Mouse (Mus musculus): ENCODE measurements around the gene Tram2. TPM values are rescaled to one million over a fixed set of nuclear protein-coding genes. Genes with fewer than 3 reads are reported as not detected.

The Tram2 gene
- polyA plus RNA-seq, 1 experiment from 2014 or later: 2.8 TPM

DNA sequence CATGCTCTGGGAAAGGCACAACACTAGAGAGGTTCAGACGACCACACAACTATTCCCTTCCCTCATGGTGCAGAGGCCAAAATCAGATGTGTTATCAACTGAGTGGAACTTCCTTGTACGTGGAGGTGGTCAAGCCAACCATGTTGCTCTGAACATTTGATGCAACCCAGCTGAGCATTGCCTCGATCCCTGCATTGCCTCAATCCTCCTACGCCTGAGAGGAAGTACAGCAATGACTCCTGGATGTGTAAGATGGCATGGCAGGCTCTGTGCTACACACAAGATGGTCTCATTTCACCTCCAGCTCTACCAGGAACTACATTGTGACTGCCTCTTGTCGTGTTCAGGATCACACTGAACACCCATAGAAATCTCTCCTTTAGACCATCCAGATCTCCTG, 30.0 kb downstream of the Tram2 start:
- no peak overlapping the region for H3K27ac ChIP-seq
- DNase-seq (ENCODE audit: low spot score) (no peak), ATAC-seq (ENCODE audit: low FRiP score) (no peak)
- 94% methylated on average over 5 of the region's 5 CpGs for WGBS
- no peak overlapping the region for H3K4me3 ChIP-seq (replicated peaks; ENCODE audit: low read length)
- no peaks in the 10 kb centered on the region for H3K36me3 ChIP-seq (replicated peaks; ENCODE audit: control insufficient read depth, insufficient read depth)
- no peak overlapping the region for H3K9ac ChIP-seq
- H3K9me3 ChIP-seq (ENCODE audit: control insufficient read depth, low read length): no peaks in the 10 kb centered on the region
- H3K4me1 ChIP-seq (replicated peaks; ENCODE audit: control insufficient read depth, insufficient read depth, low read length): peaks cover 13% of the 10 kb centered on the region; the same call in 1 of the 2 replicates
- H3K27me3 ChIP-seq (ENCODE audit: control insufficient read depth, insufficient read depth, low read length): no peaks in the 10 kb centered on the region
- H3K4me2 ChIP-seq (replicated peaks): no peak overlapping the region

DNA sequence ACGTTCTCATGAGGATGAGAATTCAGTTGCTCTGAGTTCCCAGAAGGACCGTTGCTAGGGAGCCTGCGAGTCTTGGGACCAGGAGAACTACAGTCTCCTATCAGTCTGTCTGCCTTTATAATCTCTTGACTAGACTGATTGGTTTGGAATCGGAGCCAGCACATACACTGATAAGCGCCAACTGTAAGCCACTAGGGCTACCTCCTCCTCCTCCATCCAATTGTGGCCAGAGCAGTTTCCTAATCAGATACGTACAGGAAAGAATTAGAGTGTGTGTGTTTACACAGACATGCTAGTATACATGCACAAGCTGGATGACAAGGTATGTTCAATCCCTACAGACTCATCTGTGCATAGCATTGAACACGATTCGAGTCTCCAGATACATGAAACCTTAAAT, 30.6 kb downstream of the Tram2 start:
- WGBS: 87% methylated on average over 8 of the region's 8 CpGs
- Histone ChIP-seq H3K27ac (no peak overlapping the region), H3K27me3 (ENCODE audit: control insufficient read depth, insufficient read depth, low read length) (no peaks in the 10 kb centered on the region), H3K4me3 (replicated peaks; ENCODE audit: low read length) (no peak overlapping the region), H3K36me3 (replicated peaks; ENCODE audit: control insufficient read depth, insufficient read depth) (no peaks in the 10 kb centered on the region), H3K9me3 (ENCODE audit: control insufficient read depth, low read length) (no peaks in the 10 kb centered on the region), H3K4me2 (replicated peaks) (no peak overlapping the region), H3K4me1 (replicated peaks; ENCODE audit: control insufficient read depth, insufficient read depth, low read length) (peaks cover 13% of the 10 kb centered on the region; the same call in 1 of the 2 replicates), H3K9ac (no peak overlapping the region)
- ATAC-seq (ENCODE audit: low FRiP score) (no peak), DNase-seq (ENCODE audit: low spot score) (no peak)

DNA sequence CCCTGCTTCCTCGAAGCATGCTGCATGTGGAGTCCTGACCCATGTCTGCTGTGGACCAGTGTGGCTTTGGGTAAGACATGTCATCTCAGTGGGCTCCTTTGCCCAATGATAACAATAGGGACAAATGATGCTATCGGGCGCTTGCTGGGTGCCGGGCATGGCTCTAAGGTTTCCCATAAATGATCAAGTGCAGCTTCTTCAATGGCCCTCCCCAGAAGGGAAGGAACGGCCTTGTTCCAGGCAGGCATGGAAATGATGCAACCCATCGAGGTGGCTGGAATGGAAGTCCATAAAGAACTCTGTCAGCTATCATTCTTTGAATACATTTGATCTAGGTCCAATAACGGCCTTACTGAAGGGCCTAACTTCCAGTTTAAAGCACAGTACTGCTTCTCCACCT, 36.6 kb downstream of the Tram2 start:
- Histone ChIP-seq H3K9ac (no peak overlapping the region), H3K4me2 (replicated peaks) (no peak overlapping the region), H3K4me1 (replicated peaks; ENCODE audit: control insufficient read depth, insufficient read depth, low read length) (no peaks in the 10 kb centered on the region), H3K27me3 (ENCODE audit: control insufficient read depth, insufficient read depth, low read length) (no peaks in the 10 kb centered on the region), H3K4me3 (replicated peaks; ENCODE audit: low read length) (no peak overlapping the region), H3K36me3 (replicated peaks; ENCODE audit: control insufficient read depth, insufficient read depth) (no peaks in the 10 kb centered on the region), H3K9me3 (ENCODE audit: control insufficient read depth, low read length) (no peaks in the 10 kb centered on the region), H3K27ac (no peak overlapping the region)
- WGBS: 88% methylated on average over 7 of the region's 7 CpGs
- ATAC-seq (ENCODE audit: low FRiP score): no peak
- DNase-seq (ENCODE audit: low spot score): no peak

DNA sequence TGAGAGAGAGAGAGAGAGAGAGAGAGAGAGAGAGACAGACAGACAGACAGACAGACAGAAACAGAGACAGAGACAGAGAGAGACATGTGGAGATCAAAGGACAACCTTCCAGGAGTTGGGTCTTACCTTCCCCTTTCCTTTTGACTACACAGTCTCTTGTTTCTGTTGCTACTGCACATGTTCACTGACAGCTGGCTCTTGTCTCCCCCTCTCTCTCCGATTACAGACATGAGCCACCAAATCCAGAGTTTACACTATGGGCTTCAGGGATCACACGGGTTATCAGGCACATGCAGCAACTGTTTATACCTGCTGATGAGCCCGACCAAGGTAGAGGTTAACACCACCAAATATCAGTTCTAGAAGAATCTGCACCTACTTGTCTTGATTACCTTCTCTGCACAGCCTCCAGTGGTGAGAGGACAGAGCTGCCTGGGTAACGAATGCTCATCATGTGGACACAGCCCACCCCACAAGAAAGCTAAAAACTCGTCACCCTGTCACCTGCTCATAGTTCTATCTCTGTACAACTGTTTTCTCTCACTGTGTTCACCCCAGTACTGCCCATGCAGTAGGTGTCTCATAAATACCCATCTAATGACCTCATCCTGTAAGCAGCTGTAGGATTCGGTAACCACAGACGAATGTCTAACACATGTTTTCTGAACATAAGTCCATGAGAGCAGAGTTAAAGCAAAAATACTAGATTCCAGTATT, 38.3 kb downstream of the Tram2 start:
- no peaks in the 10 kb centered on the region for H3K4me1 ChIP-seq (replicated peaks; ENCODE audit: control insufficient read depth, insufficient read depth, low read length)
- no peaks in the 10 kb centered on the region for H3K9me3 ChIP-seq (ENCODE audit: control insufficient read depth, low read length)
- no peak for DNase-seq (ENCODE audit: low spot score)
- no peak overlapping the region for H3K27ac ChIP-seq
- H3K9ac ChIP-seq: no peak overlapping the region
- ATAC-seq (ENCODE audit: low FRiP score): no peak
- no peak overlapping the region for H3K4me2 ChIP-seq (replicated peaks)
- H3K27me3 ChIP-seq (ENCODE audit: control insufficient read depth, insufficient read depth, low read length): no peaks in the 10 kb centered on the region
- WGBS: 84% methylated on average over 7 of the region's 7 CpGs
- no peaks in the 10 kb centered on the region for H3K36me3 ChIP-seq (replicated peaks; ENCODE audit: control insufficient read depth, insufficient read depth)
- H3K4me3 ChIP-seq (replicated peaks; ENCODE audit: low read length): no peak overlapping the region

DNA sequence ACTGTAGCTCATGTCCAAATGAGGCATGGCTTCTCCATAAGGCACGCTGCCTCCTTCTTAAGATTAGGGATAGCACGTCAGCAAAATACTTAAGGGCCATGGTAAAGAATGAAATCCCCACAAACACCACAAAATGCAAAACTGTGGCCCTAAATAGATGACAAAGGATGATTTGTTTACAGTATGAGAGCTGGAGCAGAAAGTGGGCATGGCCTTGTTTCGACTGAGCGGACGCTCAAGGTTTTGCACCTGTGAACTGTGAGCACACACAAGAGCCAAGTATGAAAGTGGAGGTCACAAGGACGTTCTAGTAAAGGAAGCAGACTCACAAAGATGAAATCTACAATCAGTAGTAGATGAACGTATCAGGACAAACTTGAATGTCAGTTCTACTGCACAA, 38.9 kb downstream of the Tram2 start:
- Histone ChIP-seq H3K9ac (no peak overlapping the region), H3K36me3 (replicated peaks; ENCODE audit: control insufficient read depth, insufficient read depth) (no peaks in the 10 kb centered on the region), H3K9me3 (ENCODE audit: control insufficient read depth, low read length) (no peaks in the 10 kb centered on the region), H3K4me1 (replicated peaks; ENCODE audit: control insufficient read depth, insufficient read depth, low read length) (no peaks in the 10 kb centered on the region), H3K27me3 (ENCODE audit: control insufficient read depth, insufficient read depth, low read length) (no peaks in the 10 kb centered on the region), H3K4me2 (replicated peaks) (no peak overlapping the region), H3K27ac (no peak overlapping the region), H3K4me3 (replicated peaks; ENCODE audit: low read length) (no peak overlapping the region)
- no peak for ATAC-seq (ENCODE audit: low FRiP score)
- 96% methylated on average over 7 of the region's 7 CpGs for WGBS
- DNase-seq (ENCODE audit: low spot score): no peak

DNA sequence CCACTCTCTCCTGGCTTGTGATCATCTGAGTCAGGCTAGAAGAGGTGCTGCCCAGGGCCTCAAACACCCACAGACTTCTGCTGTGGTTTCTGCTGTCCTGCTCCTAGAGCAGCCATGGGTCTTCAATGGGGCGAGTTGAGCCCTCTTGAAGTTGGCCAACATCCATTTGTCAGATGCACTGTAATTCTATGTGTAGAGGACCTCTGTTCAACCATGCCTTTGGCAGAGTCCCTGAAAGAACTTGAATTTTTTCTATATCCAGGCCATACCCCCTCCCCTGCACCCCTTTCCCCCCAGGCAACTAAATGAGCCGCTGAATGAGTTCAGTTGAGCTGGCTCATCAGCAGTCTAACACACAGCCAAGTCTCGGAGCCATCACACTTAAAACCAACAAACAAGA, 39.5 kb downstream of the Tram2 start:
- ATAC-seq (ENCODE audit: low FRiP score) (no peak), DNase-seq (ENCODE audit: low spot score) (no peak)
- no peaks in the 10 kb centered on the region for H3K27me3 ChIP-seq (ENCODE audit: control insufficient read depth, insufficient read depth, low read length)
- no peak overlapping the region for H3K9ac ChIP-seq
- H3K4me2 ChIP-seq (replicated peaks): no peak overlapping the region
- no peaks in the 10 kb centered on the region for H3K36me3 ChIP-seq (replicated peaks; ENCODE audit: control insufficient read depth, insufficient read depth)
- WGBS: 93% methylated on average over 3 of the region's 3 CpGs
- H3K4me3 ChIP-seq (replicated peaks; ENCODE audit: low read length): no peak overlapping the region
- no peaks in the 10 kb centered on the region for H3K4me1 ChIP-seq (replicated peaks; ENCODE audit: control insufficient read depth, insufficient read depth, low read length)
- no peaks in the 10 kb centered on the region for H3K9me3 ChIP-seq (ENCODE audit: control insufficient read depth, low read length)
- no peak overlapping the region for H3K27ac ChIP-seq

DNA sequence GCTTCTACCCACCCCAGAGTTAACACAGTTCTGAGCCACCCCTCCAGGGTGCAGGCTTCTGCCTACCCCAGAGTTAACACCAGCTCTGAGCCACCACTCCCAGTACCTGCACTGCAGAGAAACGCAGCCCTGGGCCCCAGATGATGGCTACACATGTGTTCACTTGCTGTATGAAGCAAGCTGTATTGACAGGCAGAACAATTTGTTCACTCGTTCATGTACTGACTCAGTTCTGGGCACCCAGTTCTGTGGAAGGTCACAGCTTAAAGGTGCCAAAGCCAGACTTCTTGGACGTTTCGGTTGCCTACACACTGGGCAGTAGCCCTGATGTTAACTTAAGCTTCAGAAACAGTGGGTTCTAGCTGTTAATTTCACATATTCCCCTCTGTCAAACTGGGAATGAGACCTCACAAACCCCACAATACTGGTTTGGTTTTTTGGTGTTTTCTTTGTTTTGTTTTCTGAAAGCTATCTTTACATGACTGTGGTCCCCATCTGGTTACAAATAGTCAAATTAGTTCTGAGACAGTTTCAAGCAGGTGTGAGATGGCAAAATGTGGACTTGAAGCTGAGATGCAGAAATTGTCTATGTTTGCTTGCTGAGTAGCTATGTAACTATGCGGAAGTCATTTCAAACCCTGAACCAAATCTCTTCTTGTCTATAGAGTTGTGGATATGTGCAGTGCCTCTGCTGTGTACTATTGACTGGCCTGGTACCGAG, 41.0 kb downstream of the Tram2 start:
- H3K27me3 ChIP-seq (ENCODE audit: control insufficient read depth, insufficient read depth, low read length): no peaks in the 10 kb centered on the region
- no peak overlapping the region for H3K4me3 ChIP-seq (replicated peaks; ENCODE audit: low read length)
- 88% methylated on average over 6 of the region's 6 CpGs for WGBS
- ATAC-seq (ENCODE audit: low FRiP score): no peak
- H3K9ac ChIP-seq: no peak overlapping the region
- H3K4me1 ChIP-seq (replicated peaks; ENCODE audit: control insufficient read depth, insufficient read depth, low read length): no peaks in the 10 kb centered on the region
- no peak overlapping the region for H3K27ac ChIP-seq
- no peak for DNase-seq (ENCODE audit: low spot score)
- no peak overlapping the region for H3K4me2 ChIP-seq (replicated peaks)
- H3K9me3 ChIP-seq (ENCODE audit: control insufficient read depth, low read length): no peaks in the 10 kb centered on the region
- H3K36me3 ChIP-seq (replicated peaks; ENCODE audit: control insufficient read depth, insufficient read depth): no peaks in the 10 kb centered on the region

DNA sequence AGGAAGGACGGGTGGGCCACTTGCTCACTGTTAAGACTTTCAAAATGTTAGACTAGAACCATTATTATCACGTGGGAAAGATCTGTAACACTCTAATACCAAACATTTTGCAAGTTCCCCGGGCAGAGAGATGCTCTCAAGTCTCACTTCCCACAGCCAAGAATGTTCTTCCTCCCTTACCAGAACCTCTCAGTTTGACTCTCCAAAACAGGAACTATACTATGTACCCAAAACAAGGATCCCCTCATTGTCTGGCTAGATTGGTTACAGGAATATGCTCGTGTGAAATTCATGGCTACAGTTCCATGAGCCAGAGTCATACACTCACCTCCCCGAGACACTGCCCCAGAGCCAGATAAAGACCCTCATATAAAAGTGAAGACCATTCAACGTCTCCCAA, 43.2 kb downstream of the Tram2 start:
- Histone ChIP-seq H3K4me3 (replicated peaks; ENCODE audit: low read length) (no peak overlapping the region), H3K9ac (no peak overlapping the region), H3K36me3 (replicated peaks; ENCODE audit: control insufficient read depth, insufficient read depth) (no peaks in the 10 kb centered on the region), H3K27ac (no peak overlapping the region), H3K4me1 (replicated peaks; ENCODE audit: control insufficient read depth, insufficient read depth, low read length) (no peaks in the 10 kb centered on the region), H3K4me2 (replicated peaks) (no peak overlapping the region), H3K27me3 (ENCODE audit: control insufficient read depth, insufficient read depth, low read length) (no peaks in the 10 kb centered on the region), H3K9me3 (ENCODE audit: control insufficient read depth, low read length) (no peaks in the 10 kb centered on the region)
- DNase-seq (ENCODE audit: low spot score) (no peak), ATAC-seq (ENCODE audit: low FRiP score) (no peak)
- 89% methylated on average over 6 of the region's 6 CpGs for WGBS

DNA sequence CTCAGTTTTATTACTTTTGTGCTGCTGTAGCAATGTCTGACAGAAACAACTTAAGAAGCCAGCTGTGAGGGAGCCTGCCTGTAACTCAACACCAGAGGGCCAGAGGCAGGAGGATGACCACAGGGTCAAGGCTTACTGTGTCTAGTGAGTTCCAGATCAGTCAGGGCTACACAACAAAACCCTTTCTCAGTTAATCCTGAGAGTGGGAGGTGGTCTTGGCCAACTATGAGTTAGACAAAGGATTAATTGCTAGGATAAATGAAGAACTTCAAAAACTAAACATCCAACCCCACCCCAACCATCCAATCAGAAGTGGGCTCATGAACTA, 45.3 kb downstream of the Tram2 start:
- DNase-seq (ENCODE audit: low spot score): no peak
- H3K36me3 ChIP-seq (replicated peaks; ENCODE audit: control insufficient read depth, insufficient read depth): no peaks in the 10 kb centered on the region
- no peaks in the 10 kb centered on the region for H3K4me1 ChIP-seq (replicated peaks; ENCODE audit: control insufficient read depth, insufficient read depth, low read length)
- H3K27ac ChIP-seq: no peak overlapping the region
- H3K4me3 ChIP-seq (replicated peaks; ENCODE audit: low read length): no peak overlapping the region
- ATAC-seq (ENCODE audit: low FRiP score): no peak
- H3K9ac ChIP-seq: no peak overlapping the region
- H3K27me3 ChIP-seq (ENCODE audit: control insufficient read depth, insufficient read depth, low read length): no peaks in the 10 kb centered on the region
- no peaks in the 10 kb centered on the region for H3K9me3 ChIP-seq (ENCODE audit: control insufficient read depth, low read length)
- no peak overlapping the region for H3K4me2 ChIP-seq (replicated peaks)
